Mouse (Mus musculus) retina, postnatal 7 days (tissue): ENCODE data around the gene Manf.
A peak's percentile ranks its signal among the peaks of the same experiment; 100 is the strongest.

Experiments used
- DNase-seq: peaks from one replicate; pipeline ENCODE4 v3.0.0-alpha.2; 2012; ENCODE audit warnings: low read depth, low spot score

The Manf gene

DNA sequence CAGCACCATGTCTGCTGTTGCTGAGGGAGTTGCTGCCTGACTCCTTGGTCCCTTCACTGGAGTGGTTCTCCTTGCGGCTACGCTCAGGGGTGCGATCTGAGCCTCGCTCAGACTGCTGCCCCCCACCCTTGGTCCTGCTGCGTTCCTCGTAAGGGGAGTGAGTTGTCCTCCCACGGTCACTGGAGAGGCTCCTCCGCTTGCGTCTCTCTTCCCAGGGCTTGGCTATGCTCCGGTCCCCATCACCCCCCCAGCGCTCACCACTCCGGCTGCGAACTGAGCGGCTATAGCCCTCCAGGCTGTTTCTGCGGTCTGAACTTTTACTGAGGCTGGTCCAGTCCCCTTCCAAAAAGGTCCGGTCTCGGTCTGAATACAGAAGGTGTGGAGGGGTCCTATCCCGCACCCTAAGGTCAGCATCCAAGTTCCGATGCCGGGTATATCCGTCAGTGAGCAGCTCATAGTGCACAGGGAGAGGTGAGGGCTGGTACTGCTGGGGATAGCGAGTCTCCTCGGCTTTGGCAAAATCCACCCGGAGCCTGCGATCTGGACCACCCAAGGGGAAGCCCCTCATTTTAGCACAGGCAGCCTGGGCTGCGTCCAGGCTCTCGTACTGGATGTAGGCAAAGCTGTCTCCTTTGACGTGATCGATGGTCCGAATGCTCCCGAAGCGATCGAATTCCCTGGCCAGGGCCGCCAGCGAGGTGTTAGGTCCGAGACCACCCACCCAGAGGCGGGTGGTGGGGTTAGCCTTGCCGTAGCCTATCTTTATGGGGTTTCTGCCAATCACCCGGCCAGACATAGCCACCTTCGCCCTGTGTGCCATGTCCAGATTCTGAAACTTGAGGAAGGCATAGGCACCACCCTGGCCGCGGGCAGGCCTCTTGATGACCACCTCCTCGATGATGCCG is 6.5 kb downstream of the Manf start:
- no peak for DNase-seq

DNA sequence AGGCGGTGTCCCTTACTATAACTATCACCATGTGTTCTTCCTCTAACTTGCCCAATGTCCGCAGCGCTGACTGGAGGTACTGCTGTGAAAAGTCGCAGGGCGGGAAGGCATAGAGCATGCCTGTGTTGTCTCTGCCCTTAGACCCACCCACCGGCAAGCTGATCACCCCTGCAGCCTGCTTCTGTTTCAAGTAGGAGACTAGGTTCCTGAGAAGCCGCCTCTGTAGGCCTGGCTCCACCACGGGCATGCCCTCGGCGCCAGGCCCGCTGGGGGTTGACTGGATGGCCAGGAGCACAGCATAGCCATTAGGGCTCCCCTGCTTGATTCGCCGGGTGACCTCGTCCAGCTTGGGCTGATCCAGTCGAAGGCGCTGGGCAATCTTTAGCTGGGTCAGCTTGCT is 7.5 kb downstream of the Manf start:
- no peak for DNase-seq

DNA sequence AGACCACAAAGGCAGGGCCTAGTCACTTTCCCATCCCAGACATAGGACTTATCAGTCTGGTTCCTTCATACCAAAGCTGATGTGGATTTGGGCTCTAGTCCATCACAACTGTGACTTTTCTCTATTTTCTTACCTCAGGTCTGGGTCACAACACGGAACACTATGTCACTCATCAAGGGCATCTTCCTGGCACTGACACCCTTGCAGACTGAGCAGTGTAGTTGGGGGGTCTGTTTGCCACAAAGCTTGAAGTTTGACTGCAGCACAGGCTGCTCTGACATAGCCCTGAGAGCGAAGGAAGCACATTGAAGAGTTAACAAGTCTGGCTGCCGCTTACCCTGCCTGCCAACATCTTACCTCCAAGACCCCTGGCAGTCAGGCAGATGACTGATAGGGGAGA is 8.7 kb downstream of the Manf start:
- DNase-seq: no peak

DNA sequence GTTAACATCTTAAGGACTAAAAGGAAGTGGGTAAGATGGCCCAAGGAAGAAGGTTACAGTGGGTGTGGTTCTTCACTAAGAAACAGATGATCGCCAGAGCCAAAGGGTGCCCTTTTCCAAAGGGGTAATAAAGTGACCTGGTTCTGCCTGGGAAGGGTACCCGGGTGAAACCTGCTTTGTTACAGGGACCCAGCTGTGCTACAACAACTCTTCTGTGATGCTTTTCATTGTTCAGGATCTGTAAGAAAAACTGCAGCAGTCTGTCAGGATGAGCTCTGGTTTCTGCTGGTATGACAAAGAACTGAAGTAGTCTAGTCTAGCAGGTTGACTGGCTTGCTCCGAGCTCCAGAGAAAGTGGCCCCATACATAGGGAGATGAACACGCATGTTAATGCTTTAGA is 9.6 kb downstream of the Manf start:
- no peak for DNase-seq

DNA sequence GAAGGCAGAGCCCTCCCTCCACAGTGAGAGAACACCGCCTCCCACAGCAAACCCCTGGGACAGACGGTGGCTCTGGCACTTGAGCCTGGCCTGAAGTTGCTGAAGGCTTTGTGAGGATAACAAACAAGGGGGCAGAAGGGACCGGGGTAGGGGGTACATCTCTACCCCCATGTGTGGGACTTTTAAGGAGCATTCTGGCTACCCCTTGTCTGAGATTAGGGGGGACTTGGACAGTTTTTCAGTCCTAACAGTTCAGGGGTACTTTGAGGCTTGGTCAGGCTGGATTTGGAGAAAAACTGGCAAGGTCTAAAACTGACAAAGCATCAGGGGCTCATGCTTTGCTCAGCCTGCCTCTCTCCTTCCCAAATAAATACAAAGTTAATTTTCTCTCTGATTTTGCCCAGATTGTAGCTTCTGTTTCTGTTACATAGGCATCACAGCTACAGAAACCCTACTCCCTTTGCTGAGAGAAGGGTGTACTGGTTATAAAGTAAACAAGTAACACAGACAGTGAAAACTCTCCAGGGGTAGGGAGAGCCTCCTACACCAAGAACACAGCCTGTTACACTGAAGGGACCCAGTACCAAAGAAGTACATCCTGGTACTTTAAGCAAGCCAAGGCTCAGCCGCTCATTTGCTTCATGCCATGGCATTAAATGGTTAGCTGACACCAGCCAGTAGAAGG is 10.6 kb downstream of the Manf start:
- no peak for DNase-seq

DNA sequence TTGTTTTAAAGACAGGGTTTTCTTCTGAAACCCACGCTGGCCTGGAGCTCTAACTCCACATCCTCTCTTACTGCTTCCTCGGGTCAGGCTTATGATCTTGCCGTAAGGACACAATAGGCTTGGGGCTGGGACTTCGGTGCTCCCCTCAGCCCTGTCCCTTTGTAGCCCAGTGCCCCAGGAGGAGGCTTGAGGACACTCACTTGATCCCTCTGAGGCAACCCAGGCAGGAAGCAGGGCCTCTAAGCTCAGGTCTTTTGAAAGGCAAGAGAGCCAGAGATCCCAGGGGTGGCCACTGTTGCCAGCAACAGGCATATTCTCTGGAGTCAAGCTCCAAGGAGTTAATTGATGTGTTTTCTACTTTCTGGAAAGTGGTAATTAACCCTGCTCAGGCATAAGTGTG is 12.3 kb downstream of the Manf start:
- DNase-seq: no peak

DNA sequence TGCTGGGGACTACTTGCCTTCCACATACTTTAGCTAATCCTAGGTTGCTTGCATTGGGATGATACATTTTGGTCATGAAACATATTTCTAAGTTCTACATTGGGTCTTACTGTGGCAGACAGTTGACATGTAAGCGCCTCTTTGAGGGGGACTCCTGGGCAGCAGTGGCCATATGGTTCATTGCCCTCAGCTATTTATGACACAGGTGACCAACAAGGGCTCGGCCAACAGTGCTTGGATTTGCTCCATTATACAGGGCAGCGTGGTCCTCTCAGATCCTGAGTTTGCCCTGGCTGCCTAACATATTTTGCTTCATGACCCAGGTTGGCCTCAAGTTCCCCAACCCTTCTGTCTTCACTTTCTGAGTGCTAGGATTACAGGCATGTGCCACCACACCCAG is 15.1 kb downstream of the Manf start:
- DNase-seq: no peak

DNA sequence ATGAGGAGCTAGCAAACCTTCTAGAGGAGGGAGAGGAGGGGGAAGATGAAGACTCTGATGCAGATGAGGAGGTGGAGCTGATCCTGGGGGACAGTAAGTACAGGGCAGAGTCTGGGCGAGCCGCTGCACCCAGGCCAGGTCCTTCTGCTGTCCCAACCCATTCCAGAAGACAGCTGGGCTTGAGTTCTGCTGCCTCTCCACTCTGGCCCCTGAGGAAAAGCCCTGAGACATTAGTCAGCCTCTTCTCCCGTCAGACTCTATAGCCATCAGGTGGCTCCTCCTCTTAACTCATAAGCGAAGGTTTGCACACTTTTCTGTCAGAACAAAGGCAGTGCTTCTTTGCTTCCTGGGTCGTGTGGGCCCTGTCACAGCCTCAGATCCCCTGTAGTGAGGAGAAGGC is 17.6 kb downstream of the Manf start:
- DNase-seq: no peak

DNA sequence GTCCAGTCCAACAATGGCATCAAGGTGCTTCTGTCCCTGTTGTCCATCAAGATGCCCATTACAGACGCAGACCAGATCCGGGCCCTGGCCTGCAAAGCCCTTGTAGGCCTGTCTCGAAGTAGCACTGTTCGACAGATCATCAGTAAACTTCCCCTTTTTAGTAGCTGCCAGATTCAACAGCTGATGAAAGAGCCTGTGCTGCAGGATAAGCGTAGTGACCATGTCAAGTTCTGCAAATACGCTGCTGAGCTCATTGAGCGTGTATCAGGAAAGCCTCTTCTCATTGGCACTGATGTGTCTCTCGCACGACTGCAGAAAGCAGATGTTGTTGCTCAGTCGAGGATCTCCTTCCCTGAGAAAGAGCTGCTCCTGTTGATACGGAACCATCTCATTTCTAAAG is 33.7 kb downstream of the Manf start:
- DNase-seq: no peak

DNA sequence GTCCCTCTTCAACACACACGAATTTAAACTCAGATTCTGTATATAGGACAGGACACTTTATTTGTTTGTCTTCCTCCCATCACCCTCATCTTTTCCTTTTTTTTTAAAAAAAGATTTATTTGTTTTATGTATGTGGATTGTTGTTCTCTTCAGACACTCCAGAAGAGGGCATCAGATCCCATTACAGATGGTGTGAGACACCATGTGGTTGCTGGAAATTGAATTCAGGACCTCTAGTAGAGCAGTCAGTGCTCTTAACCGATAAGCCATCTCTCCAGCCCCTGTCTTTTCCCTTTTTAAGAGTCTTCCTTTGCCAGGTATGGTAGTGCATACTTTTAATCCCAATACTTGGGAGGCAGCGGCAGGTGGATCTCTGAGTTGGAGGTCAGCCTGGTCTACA is 35.1 kb downstream of the Manf start:
- no peak for DNase-seq

DNA sequence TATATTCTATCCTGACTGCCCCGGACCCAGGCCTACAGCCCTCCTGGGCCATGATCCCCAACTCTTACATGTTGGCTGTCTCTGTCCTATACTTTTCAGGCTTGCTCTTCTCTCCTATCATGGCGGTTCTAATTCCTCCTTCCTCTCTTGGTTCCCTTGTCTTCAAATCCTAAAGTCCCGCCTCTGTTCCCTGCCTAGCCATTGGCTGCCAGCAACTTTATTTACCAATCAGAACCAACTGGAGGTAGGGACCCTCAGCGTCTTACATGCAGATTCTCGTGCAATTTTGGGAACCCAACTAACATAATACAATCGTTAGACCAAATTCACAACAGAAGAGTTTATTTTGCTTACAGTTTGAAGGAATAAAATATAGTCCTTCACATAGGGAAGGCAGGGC is 49.0 kb downstream of the Manf start:
- no peak for DNase-seq

DNA sequence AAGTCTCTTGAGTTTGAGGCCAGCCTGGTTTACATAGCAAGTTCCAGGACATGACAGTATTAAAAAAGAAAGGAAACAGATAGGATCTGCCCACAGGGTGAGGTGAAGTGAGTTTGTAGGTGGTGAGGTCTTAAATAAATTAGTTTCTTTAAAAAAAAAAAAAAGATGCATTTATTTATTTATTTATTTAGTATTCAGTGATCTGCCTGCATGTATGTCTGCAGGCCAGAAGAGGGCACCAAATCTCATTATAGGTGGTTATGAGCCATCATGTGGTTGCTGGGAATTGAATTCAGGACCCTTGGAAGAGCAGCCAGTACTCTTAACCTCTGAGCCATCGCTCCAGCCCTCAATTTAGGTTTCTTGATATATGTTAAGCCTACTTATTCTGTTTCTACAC is 51.2 kb downstream of the Manf start:
- no peak for DNase-seq

DNA sequence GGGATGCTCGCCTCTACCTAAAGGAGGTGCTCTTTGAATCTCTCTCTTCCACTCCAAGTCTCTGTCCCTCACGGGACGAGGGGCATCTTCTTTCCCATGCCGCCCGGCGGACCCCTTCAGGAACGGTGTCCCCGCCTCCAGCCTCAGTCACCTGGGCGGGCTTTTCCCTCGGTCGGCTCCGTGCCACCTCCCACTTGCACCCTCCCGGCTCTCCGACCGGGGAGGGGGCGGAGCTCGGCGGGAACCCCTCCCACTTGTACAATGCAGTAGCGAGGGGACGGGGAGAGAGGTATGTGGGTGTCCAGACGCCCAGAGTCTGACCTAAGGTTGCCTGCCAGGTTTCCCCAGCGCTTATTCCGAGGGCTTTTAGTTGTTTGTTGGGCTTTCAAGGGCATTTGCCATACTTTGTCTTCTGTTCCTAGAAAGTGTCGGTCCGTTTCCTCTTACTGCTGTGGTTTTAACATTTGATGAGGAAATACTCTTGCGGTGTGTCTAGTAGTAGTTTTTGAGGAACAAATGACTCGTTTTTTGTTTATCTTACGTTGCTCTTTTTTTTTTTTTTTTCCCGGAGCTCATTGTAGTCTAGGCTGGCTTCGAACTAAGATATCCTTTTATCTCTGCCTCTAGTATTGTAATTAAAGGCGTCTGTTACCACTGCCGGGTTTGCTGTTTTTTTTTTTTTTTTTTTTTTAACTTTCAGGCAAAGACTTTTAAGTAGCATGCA is 69.2 kb downstream of the Manf start:
- DNase-seq: peak; percentile 57

DNA sequence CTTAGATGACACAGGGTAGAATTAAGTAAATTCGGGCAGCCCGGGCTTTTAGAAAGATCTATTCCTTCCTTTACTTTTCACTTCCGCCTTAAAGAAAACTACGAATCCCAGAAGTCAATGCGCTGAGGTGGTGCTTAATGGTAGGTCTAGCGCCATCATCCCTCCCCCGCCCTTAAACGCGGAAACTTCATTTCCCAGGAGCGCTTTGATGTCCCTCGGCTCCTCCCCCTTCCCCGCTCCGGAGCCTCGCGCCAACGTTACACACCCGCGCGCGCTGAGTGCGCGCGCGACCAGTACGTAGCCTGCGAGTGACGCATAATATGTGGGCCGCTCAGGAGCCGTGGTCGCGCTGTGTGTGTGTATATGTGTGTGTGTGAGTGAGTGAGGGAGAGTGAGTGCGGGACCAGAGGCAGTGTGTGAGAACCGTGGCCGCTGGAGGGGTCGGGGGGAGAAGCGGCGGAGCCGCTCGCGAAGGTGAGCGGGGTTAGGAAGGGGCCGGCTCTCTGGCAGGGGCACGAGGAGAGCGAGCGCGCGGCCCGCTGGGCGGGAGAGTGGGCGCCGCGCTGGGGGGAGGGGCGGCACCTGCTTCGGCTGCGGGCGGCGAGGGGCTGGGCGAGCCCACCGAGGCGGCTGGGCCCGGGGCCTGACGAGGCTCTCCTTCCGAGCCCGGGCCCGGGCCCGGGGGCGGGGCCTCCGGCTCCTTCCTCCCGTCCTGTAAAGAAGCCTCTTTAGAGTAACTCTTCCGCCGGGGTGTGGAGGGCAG is 70.0 kb downstream of the Manf start, which contains the start of gene Dcaf1:
Gene Dcaf1 (plus strand): TSS at position 257 of the 763 bp plus-strand sequence.
- DNase-seq: peak; percentile 97

DNA sequence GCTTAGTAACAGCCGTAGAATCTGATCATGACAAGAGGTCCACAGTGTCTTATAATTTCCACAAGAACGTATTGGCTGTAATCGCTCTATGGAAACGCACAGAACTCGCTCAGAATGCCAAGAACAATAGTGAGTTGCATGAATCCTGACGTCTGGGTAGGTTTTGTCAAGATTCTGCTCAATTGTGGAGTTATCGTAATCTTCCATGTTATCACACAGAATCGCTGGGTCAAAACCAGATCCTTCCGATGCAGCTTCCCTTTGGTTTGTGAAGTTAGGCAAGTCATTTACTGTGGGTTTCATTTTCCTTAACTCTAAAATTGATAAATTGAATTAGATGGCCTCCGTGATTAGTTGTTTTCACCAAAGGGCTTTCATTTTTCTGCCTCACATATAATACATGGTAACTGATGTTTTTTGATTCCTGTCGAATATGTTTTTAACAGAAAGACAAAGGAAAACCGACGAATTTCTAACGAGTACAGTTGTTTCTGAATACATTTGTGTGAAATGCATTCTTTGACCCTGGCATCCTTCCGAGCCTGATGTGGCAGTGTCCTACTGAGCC is 70.6 kb downstream of the Manf start:
- no peak for DNase-seq

DNA sequence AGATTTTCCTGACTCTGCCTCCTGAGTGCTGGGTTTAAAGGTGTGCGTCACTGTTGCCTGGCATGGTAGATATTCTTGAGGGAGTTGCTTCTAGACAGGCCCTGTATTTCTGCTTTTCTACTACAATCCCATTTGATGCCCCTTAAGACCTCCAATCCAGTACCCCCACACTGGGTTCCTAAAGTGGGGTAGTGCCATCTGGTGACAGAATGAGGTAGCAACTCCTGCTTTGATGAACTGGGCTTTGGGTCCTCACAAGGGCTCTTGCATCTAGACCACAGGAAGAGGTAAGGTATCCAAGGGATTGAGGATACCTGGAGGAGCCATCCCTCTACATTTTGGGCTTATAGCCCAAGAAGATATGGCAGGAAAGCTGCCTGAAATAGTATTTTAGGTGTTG is 72.6 kb downstream of the Manf start:
- peak; percentile 19 for DNase-seq

DNA sequence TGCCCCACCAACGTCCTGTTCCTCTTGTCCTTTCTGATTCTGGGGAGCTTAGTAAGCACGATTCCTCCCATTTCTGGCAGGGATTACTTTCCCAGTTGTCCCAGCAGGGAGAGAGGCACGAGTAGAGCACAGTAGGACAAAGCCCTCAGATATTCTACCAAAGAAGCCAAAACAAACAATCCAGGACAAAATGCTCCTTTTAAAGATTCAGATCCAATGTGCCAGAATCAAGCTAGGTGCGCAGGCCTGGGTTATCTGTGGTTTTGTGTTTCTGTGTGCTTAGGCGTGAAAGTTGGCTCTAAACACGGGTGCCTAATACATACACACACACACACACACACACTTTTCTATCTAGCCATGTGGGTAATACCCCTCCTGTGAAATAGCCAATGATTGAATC is 73.6 kb downstream of the Manf start:
- no peak for DNase-seq

DNA sequence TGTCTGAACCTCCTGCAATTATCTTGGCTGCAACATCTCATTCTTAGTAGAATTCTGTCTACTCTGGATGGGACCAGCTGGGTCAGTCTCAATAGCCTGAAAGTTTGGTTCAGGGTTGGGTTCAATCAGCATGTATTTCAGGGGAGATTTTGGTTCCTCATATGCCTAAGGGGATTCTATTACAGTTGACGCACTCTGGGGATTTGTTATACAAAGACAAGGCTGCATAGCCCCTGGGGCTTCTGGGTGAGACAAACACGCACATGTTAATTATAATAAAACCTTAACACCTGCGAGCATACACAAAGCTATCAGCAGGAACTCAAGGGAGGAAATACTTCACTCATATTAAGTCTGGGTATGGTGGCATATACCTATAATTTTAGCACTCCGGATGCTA is 85.3 kb downstream of the Manf start:
- DNase-seq: no peak

DNA sequence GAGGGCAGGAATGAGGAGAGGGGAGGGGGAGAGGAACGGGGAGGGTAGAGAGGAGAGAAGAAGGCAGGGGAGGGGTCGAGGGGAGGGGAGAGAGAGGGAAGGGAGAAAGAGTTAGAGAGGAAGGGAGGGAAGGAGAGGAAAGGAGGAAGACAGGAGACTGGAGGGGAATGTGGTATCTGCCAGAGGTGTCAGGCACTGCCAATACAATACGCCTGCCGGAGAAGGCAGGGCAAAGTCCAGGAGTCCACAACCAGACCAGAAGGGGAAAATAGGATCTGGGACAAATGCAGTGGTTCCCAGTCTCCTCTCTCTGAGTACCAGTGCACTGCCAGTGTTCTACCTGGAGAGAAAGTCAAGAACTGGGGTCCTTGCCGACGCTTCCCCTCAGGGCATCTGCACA is 100.9 kb downstream of the Manf start:
- no peak for DNase-seq

DNA sequence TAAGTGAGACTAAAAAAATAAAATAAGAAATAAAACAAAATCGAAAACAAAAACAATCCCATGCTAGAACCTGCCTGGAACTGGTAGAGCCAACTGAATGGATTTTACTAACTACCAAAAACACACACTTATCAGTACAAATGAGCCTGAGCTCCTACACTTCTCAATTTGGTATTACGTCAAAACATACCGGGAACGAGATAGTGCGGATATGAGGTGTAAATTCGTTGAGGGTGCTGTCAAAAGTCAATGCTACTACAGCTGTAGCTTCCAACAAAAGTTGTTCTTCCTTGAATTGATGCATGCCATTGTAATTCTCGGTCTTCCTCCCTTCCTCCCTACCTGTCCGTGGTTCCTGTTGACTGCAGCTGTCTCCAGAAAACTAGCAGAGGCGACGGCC is 102.4 kb downstream of the Manf start:
- no peak for DNase-seq

DNA sequence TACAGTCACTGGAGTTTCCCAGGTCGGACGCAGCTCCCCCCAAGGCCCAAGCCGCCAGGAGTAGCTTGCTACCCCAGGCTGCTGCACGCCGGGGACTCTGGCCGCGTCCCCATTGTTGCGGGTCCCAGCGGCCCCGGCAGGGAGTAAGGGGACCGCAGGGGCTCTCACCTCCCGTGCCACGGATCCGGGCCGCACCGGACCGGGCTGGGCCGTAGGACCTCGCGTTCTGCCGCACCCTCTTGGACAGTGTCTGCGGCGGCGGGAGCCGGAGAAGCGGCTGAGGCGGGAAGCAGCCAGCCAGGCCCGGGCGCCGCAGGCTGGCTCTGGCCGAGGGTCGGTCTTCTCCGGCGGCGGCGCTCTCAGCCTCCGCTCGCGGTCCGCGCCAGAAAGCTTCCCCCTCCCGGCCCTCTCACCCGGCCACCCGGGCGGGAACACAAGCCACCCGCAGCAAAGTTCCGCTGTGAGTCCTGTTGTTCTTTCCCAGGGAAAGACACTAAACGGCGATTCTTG is 102.9 kb downstream of the Manf start, which contains the start of gene Rad54l2:
Gene Rad54l2 (minus strand): TSS at position 383 of the 510 bp plus-strand sequence.
- DNase-seq: peak; percentile 74
